Mouse (Mus musculus) kidney, adult 2 months (tissue): ENCODE data around the gene Hs3st2. TPM values are rescaled to one million over a fixed set of nuclear protein-coding genes. Genes with fewer than 3 reads are reported as not detected.
"Not testable (repeated sequence)": the region's sequence is repeated elsewhere in the genome, so short reads cannot be mapped to it uniquely, and the experiment has no call there.

Experiments
- DNase-seq: peaks from one replicate; pipeline ENCODE4 v3.0.0; 2021
- H3K27ac ChIP-seq: fragments of 200-500 bp; 2 replicates; pipeline ENCODE4 v1.5.1; 2012; ENCODE audit warnings: low read depth, low read length, control low read depth, inconsistent platforms; ENCODE audit not compliant: insufficient read depth
- H3K27me3 ChIP-seq: fragments of 200-500 bp; replicated peaks from 2 replicates; pipeline ENCODE4 v1.6.1; 2012; ENCODE audit warnings: mild to moderate bottlenecking, moderate library complexity, low read length, inconsistent platforms; ENCODE audit not compliant: control insufficient read depth, insufficient read depth
- H3K36me3 ChIP-seq: fragments of 200-500 bp; 2 replicates; pipeline ENCODE4 v1.6.1; 2012; ENCODE audit warnings: mild to moderate bottlenecking, moderate library complexity, low read length, inconsistent platforms; ENCODE audit not compliant: control insufficient read depth, insufficient read depth
- H3K4me1 ChIP-seq: fragments of 200-500 bp; 2 replicates; pipeline ENCODE4 v1.6.1; 2011; ENCODE audit warnings: low read length; ENCODE audit not compliant: control insufficient read depth, insufficient read depth
- H3K4me3 ChIP-seq: fragments of 200-500 bp; 2 replicates; pipeline ENCODE4 v1.5.1; 2011; ENCODE audit warnings: mild to moderate bottlenecking, low read depth, low read length, control low read depth; ENCODE audit not compliant: insufficient read depth
- CTCF ChIP-seq: fragments of 200-500 bp; conservative IDR thresholded peaks from 2 replicates; pipeline ENCODE4 v1.5.1; 2011; ENCODE audit warnings: low read depth, mild to moderate bottlenecking, control low read depth, low read length, moderate library complexity, mixed read lengths; ENCODE audit not compliant: insufficient read depth, insufficient read length
- POLR2A ChIP-seq: fragments of 200-500 bp; IDR thresholded peaks from one replicate; pipeline ENCODE4 v1.6.1; 2011; ENCODE audit warnings: low read depth, low read length, control low read depth
- WGBS: fragments of 180-500 bp; shearing (Covaris S2); methylation state at CpG from one replicate; pipeline ENCODE4 v1.1.7; 2018; 5-methylcytosine and 5-hydroxymethylcytosine counted together
- polyA plus RNA-seq: library from polyadenylated mRNA; depleted of rRNA; stranded (reverse); fragments of >200 nt; gene quantifications from 2 replicates; pipeline ENCODE4 v1.2.3, GENCODE M21; 2012; rRNA removed

The Hs3st2 gene
- polyA plus RNA-seq, result 0.03 TPM in 1 of 2 replicates, not detected in the other

DNA sequence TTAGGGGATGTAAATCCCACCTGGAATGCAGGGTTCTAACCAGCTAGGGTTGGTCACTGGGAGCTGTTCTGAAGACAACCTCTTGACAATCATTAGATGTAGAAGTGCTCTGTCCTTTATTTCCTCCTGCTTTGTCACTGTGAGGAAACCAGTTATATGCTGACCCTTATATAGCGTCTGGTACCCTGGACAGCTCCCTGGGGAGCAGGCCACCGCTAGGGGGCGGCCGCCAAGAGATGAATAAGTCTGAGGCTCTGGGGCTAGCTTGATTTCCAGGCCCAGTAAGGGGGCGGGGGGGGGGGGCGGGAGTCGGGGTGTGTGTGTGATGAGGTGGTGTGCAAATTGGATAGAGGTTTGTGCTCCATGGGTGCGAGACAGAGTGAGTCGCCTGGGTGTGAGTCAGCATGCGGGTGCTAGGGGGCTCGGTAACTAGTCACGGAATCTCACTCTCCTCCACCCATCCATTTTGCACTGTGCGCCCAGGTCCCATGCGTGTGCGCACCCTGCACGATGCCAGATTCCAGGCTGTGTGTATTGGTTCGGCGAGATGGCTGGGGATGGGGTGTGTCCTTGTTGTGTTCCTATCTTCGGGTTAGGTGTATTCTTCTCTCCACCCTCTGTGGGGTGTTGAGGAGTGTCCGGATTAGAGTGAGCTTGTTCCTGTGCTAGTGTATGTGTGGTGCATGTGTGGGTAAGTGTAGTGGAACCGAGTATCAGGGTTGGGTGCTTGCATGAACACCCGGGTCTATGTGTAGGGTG, at the start of gene Hs3st2:
TSS of gene Hs3st2 (plus strand) at position 635 of the 759 bp plus-strand sequence.
- WGBS, result 4% methylated on average over 22 of the region's 22 CpGs
- TF ChIP-seq CTCF (peak; percentile 29; the same call in 1 of the 2 replicates), POLR2A (no peak)
- DNase-seq, result peak; percentile 8
- no peak within 1 kb of the TSS for H3K4me3 ChIP-seq
- no peaks in the 10 kb centered on the region; the same call in 1 of the 2 replicates for H3K27me3 ChIP-seq
- H3K4me1 ChIP-seq, result no peaks in the 10 kb centered on the region
- H3K36me3 ChIP-seq, result no peaks in the 10 kb centered on the region
- H3K27ac ChIP-seq, result no peak within 1 kb of the TSS

DNA sequence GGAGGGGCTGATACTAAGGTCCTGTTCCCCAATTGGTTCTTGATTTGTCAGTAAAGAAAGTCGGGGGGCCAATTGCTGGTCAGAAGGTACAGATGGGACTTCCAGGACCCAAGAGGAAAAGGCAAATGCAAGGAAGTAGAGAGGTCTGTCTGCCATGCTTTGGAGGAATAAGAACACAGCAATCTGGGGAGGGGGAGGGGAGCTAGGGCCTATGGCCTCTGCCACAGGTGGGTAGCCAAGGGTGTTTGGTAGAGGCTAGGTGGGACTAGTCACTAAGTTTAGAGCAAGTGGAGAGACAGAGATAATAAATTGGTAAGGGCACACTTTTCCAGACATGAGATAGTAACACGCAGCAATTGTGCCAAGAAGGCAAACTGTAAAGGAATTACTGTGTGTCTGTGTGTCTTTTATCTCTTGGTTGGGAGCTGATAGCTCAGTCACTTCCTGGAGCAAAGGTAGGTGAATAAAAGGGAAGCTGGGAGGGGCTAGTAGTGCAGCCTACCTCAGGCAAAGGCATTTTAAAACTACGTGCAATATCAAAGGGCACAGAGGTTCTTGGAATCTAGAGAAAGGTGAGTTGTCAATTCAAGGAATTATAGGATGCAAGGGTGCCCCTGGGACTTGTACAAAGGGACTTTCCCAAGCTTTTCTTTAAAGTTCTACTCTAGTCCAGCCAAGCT, 43.2 kb upstream of the Hs3st2 start:
- 69% methylated on average over 3 of the region's 3 CpGs for WGBS
- no peaks in the 10 kb centered on the region for H3K27me3 ChIP-seq
- H3K36me3 ChIP-seq, result no peaks in the 10 kb centered on the region
- H3K4me3 ChIP-seq, result no peak overlapping the region
- DNase-seq, result peak; percentile 5
- no peak overlapping the region for H3K27ac ChIP-seq
- no peak for TF ChIP-seq CTCF
- no peak for TF ChIP-seq POLR2A
- H3K4me1 ChIP-seq, result no peaks in the 10 kb centered on the region

DNA sequence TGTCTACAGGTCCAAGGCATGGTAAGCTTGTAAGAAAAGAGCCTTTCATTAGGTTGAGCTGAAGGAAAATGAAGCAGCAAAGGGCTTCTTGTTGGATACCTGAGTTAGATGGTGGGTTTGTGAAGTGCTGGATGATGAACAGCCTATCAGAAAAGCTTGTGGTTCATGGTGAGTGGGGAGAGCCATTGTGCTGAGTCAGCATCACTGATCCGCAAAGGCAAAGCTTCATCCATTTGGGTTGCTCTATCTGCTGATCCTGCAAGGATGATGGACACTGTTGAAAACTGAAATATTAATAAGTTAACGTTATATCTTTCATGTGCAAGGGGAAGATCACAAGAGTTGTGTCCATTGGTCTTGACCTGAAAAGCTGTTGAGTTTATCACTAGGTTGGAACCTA, 40.0 kb upstream of the Hs3st2 start:
- no peaks in the 10 kb centered on the region for H3K4me1 ChIP-seq
- DNase-seq, result no peak
- H3K27ac ChIP-seq, result no peak overlapping the region
- 84% methylated on average over 2 of the region's 2 CpGs for WGBS
- no peaks in the 10 kb centered on the region for H3K36me3 ChIP-seq
- TF ChIP-seq POLR2A (no peak), CTCF (no peak)
- no peaks in the 10 kb centered on the region for H3K27me3 ChIP-seq
- H3K4me3 ChIP-seq, result no peak overlapping the region

DNA sequence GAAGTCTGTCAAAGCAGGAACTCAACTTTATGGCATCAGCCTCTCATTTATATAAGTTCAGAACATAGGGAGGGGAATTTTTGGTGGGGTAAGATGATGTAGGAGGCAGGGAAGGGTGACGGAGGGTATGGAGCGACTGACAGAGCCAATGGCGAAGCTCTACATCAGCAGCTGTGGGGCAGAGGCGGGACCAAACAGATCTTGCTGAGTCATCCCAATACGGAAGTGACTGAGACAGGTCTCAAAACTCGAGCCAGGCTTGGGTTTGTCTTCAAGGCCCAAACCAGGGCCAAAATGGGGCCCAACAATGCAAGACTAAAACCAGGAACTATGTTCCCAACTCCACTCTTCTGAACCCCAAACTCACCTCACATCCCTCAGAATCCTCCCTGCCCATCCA, 30.2 kb upstream of the Hs3st2 start:
- H3K4me3 ChIP-seq, DNase-seq, H3K27ac ChIP-seq, H3K36me3 ChIP-seq, H3K27me3 ChIP-seq, H3K4me1 ChIP-seq: not testable (repeated sequence)
- WGBS, result 83% methylated on average over 6 of the region's 6 CpGs

DNA sequence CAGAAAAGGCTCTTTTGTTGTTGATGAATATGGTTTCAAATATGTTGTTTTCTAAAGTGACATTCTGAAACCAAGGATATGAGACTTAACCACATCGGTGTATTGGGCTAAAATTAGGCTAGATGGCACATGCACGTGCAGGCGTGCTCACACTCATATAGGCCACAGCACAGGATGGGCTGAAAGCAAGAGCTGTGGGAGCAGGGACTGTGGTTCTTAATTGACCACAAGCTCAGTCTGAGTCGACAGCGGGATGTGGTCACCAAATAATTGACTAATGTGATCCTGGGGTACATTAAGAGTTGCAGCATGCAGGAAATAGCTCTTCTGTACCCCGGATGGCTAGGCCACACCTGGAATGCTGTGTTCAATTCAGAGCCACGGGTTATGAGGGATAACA, 26.1 kb upstream of the Hs3st2 start:
- H3K27me3 ChIP-seq, result no peaks in the 10 kb centered on the region
- no peaks in the 10 kb centered on the region for H3K4me1 ChIP-seq
- TF ChIP-seq POLR2A (no peak), CTCF (no peak)
- no peak overlapping the region for H3K4me3 ChIP-seq
- no peak for DNase-seq
- 85% methylated on average over 7 of the region's 7 CpGs for WGBS
- H3K27ac ChIP-seq, result no peak overlapping the region
- no peaks in the 10 kb centered on the region for H3K36me3 ChIP-seq

DNA sequence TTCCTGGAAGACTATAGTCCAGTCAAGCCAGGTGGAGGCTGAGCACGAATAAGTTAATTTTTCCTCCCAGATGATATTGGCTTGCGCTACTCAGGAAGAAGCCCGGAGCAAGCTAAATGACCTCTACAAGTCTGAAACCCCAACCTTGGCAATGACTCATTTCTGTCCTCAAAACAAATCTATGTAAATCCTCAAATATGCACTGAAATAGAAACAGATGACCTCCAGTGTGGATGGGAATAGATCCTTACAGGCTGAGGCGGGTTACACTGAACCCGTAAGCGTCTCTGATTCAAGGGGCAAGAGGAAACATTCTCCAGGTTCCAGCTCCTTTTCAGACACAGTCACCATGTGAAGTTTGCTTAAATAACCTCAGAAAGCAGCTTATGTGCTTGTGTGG, 24.5 kb upstream of the Hs3st2 start:
- no peak overlapping the region for H3K4me3 ChIP-seq
- no peak overlapping the region for H3K27ac ChIP-seq
- DNase-seq, result no peak
- TF ChIP-seq POLR2A (no peak), CTCF (no peak)
- H3K36me3 ChIP-seq, result no peaks in the 10 kb centered on the region
- 88% methylated on average over 6 of the region's 6 CpGs for WGBS
- no peaks in the 10 kb centered on the region for H3K4me1 ChIP-seq
- no peaks in the 10 kb centered on the region for H3K27me3 ChIP-seq

DNA sequence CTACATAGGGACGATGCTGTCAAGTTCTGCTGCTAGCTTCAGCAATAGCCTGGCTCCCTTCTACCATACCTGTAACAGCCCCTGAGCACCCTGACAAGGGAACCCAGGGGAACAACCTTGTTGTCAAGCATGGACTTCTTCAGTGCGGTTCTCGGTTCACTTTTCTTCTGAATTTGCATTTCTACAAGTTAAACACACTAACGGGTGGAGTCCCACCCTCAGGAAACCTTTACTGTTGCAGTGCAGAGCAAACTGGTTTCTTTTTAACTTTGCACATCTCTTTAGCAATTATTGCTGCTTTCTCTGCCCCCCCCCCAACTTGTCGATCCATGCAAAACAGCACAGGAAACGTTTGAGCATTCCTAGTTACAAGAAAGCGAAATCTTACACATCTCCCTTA, 19.7 kb upstream of the Hs3st2 start:
- WGBS, result 72% methylated on average over 7 of the region's 7 CpGs
- TF ChIP-seq CTCF (no peak), POLR2A (no peak)
- Histone ChIP-seq H3K4me1 (no peaks in the 10 kb centered on the region), H3K27me3 (no peaks in the 10 kb centered on the region), H3K27ac (no peak overlapping the region), H3K36me3 (no peaks in the 10 kb centered on the region), H3K4me3 (no peak overlapping the region)
- DNase-seq, result no peak
